Mouse (Mus musculus) frontal cortex, postnatal 10 days (tissue): Measurements from ENCODE around the gene Erc1.
"Not testable (repeated sequence)": the region's sequence is repeated elsewhere in the genome, so short reads cannot be mapped to it uniquely, and the experiment has no call there.

Experiments used
- DNase-seq, 2 experiments: peaks; one replicate each; pipeline ENCODE4 v3.0.0; 2022; ENCODE audit warnings: low spot score in 2 of 2, mixed read lengths in 1 of 2

Erc1 gene

DNA sequence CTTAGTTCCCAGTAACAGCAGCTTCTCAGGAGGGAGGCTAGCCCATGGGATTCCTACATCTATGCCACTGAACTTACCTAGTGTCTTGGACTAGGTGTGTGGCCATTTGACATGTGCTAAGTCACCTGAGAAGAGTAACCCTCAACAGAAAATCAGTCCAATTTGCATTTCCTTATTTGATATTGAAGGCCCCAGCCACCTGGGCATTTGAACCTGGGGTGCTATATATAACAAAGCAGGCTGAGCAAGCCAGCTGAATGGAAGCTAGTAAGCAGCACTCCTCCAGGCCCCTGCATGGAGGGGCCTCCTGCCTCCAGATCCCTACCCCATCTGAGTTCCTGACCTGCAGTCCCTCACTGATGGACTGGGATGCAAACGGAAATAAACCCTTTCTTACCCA lies 135.5 kb downstream of the Erc1 start:
- DNase-seq: no peak

DNA sequence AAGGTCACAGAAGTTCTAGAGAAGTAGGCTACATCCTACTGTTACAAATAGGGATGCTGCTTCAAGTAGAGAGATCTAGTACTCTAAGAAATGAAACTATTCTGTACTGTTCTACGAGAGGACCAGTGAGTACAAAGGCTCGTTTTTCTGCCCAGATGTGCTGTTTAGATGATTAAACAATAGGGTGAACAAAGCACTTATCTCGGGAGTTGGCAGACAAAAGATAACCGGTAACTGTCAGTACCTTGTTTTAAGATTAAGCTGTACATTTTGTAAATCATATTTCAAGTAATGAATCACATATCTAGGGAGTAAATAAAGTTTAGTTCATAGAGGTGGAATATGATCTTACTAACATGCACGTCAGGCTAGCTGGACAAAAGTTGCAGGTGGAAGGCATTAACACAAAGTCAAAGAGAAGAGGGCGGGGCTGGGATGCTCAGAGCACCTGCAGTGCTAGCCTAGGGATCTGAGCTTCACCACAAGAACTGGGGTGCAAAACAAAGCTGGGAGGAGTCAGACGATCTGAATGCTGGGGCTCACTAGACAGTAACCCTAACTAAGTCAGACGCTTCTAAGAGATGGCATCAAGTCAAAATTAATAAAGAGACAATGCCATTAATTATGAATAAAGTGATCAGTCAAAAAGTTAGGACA lies 136.2 kb downstream of the Erc1 start:
- no peak for DNase-seq

GRCm38 (mm10) chr6:119709552-119709951 lies 138.4 kb downstream of the Erc1 start:
- no peak for DNase-seq

DNA sequence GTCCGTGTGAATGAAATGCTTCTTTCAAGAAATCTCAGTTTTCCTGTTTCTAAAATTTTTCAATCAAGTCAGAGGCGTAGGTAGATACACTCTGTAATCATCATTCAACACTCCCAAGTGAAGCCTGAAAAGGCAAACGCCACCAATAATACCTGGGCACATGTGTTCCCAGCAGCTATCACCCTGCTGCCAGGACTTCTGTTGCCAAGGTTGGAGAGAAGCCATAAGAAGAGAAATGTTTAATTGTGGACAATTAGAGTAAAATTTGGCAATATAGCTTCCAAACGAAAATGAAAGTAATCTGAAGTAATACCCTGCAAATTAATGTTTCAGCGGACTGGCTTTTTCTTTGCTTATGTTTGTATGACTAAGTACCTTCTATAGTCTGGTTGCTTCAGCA lies 140.1 kb downstream of the Erc1 start:
- DNase-seq: no peak

DNA sequence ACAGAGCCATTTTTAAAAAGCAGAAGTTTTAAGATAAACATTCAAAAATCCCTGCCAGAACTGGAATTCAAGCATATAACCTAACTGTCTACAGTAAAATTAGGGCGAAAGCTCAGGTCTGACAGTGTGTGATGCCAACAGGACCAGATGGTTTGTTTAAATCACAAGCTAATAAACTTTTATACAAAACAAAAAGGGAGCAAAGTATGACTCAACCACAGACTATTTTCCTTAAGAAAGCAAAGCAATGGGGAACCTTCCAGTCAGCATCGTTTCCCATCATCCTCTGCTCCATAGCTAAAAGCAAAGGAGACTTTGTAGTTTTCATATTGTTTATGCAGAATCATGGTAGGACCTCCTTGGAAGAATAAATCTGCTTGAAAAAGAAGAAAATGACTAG lies 143.1 kb downstream of the Erc1 start:
- DNase-seq: no peak

DNA sequence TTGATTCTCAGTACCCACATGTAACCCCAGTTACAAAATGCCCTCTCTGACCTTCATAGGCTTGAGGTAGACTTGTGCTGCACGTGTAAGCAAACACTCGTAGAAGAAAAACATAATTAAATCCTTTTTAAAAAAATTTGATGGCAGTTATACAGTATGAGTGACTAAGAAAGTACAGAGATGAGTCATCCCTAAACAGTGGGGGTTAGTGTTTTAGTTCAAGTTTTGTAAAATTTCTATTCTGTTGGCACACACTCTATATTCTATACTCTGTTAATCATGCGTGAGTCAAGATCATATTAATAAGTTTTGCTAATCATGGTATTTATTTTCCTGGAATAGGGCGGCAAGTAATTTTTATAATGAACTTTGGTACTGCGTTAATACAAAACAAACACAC lies 155.2 kb downstream of the Erc1 start:
- no peak for DNase-seq

- no peak for DNase-seq
These were observed 161.5 kb downstream of the Erc1 start for GRCm38 (mm10) chr6:119686470-119686869.

- DNase-seq: no peak
These were observed 167.2 kb downstream of the Erc1 start for GRCm38 (mm10) chr6:119680746-119681145.

- DNase-seq: no peak
These were observed 173.2 kb downstream of the Erc1 start for GRCm38 (mm10) chr6:119674811-119675209.

GRCm38 (mm10) chr6:119674201-119674810 lies 173.7 kb downstream of the Erc1 start:
- no peak for DNase-seq

GRCm38 (mm10) chr6:119669746-119670145 lies 178.2 kb downstream of the Erc1 start:
- no peak for DNase-seq

DNA sequence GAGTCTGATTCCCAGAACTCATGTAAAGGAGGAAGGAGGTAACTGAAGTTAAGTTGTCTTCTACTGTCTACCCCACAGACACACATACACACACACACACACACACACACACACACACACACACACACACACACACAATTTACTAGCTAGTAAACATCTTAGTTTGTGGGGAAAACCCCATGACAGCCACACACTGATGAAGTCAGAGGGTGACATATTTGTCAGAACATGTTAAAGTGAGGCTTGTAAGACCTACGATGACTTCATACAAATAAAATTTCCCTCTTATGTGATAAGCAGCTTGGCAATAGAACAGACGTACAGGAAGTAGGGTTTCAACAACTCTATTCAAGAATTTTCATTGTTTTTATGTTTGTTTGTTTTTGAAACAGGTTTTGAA lies 185.0 kb downstream of the Erc1 start:
- DNase-seq: no peak

DNA sequence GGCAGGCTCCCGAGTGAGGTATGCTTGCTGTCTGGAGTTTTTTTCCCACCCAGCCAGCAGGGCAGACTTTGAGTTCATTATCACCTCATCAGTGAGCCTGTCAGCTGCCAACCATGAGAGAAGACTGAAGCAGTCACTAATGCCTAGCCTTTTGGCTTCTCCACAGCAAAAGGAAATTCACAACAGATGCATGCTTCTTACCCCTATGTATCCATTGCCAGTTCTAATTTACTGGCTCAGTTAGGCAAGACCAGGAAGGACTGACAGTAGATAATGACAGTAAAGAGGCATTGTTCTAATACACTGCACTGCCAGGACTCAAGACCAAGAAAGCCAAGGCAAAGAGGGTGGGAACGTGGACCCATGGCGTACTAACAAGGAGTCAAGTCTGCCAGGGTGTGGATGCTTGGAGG lies 186.9 kb downstream of the Erc1 start:
- no peak for DNase-seq

DNA sequence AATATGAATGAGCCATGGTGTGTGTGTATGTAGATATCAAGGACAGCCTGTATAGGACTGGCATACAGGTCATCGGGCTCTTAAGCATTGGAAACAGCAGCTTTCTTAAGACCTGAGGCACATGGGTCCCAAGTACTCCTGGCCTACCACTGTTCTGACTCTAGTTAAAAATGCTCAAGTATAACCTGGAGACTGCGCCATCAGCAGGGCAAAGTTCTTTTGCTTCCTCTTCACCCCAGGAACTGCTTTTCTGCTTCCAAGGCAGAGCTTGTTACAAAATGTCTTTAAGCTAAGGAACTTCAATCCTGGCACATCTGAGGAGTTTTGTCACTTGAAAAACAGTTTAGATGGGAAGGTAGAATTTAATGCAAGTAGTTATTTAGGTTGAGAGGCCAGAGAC lies 189.5 kb downstream of the Erc1 start:
- no peak for DNase-seq

GRCm38 (mm10) chr6:119657418-119658178 lies 190.4 kb downstream of the Erc1 start:
- no peak for DNase-seq

- DNase-seq: not testable (repeated sequence)
These were observed 193.2 kb downstream of the Erc1 start for GRCm38 (mm10) chr6:119654777-119655176.

GRCm38 (mm10) chr6:119643880-119644460 lies 204.0 kb downstream of the Erc1 start:
- DNase-seq: no peak

DNA sequence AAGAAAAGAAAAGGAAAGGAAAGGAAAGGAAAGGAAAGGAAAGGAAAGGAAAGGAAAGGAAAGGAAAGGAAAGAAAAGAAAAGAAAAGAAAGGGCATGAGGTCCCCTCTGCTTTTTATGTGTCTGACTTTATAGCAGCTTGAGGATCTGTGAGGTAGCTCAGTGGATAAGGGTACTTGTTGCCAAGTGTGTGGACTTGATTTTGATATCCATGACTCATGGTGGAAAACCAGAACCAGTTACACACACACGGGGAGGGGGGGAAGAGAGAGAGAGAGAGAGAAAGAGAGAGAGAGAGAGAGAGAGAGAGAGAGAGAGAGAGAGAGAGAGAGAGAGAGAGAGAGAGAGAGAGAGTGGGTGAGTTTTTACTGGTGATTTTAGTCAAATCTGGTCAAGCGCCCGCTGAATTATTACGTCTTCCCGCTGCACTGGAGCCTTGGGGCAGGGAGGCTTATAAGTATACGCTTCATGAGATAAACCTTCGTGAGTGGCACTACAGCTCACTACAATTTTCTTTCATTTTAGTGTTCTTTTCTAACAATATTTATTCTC lies 204.7 kb downstream of the Erc1 start:
- no peak for DNase-seq

DNA sequence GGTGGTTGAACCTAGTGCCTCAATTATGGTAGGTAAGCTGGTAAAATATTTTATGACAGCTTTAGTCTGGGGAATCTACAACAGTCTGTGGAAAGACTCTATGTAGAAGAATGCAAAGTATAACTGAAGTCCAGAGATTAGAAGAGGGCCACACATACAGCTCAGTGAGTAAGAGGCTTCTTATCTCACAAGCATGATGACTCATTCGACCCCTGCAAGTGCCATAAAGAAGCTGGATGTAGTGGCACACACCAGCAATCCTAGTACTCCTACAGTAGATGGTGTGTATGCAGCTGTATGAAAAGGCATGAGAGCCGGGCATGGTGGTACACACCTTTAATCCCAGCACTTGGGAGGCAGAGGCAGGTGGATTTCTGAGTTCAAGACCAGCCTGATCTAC lies 205.2 kb downstream of the Erc1 start:
- no peak for DNase-seq

- no peak for DNase-seq
These were observed 212.3 kb downstream of the Erc1 start for GRCm38 (mm10) chr6:119635629-119636028.

DNA sequence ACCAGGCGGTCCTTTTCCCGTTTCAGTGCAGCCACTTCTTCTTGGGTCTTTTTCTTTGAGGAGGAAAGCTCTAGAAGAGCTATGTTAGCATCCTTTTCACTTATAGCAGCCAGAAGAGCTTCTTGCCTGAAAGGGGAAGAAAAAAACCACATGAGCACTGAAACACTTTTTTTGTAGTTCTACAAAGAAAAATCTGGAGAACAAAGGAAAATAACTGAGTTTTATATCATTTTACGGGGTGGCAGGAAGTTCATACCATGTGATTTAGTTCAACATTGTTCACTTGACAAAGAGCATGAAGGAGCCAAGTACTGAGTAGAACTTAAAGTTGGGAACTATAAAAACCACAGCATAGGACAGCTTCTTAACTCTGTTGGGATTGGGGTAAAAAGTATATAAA lies 217.3 kb downstream of the Erc1 start:
- no peak for DNase-seq

GRCm38 (mm10) chr6:119601379-119601778 lies 246.6 kb downstream of the Erc1 start:
- DNase-seq: no peak
